Mouse (Mus musculus) lung, postnatal 36 days (tissue): ENCODE measurements around the gene Sec62.
"Not testable (repeated sequence)": the region's sequence is repeated elsewhere in the genome, so short reads cannot be mapped to it uniquely, and the experiment has no call there.

Source experiments
- DNase-seq: peaks from one replicate; pipeline ENCODE4 v3.0.0; 2022; ENCODE audit warnings: mixed read lengths

Gene Sec62

DNA sequence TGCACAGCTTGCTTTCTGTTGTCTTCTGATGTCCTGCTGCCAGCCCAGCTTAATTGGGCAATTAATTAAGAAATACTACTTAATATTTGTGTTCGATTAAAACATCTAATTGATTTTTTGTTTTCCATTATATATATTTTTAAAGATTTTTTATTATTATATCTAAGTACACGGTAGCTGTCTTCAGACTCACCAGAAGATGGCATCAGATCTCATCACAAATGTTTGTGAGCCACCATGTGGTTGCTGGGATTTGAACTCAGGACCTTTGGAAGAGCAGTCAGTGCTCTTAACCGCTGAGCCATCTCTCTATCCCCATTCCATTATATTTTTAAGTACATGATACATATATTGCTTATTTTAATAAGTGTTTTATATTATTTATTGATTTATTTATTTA lies 40.6 kb downstream of the Sec62 start:
- no peak for DNase-seq

DNA sequence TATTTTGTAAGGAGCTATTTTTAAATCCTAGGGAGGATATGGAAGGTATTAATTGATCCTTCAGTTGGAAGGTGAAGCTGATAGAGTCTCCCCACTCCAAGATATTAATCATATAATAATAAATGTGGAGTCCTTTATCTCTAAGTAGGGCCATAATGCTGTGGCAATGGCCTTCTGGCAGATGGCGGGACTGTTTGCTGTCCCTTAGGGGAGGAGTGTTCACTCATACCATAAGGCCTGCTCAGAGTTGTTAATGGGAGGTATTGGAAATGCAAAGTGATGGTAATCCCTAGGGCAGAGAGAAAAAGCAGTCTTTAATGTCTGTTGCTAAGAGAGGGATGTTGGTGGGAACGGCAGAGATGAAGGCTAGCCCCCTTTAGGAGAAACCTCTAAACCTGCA lies 53.1 kb downstream of the Sec62 start:
- DNase-seq = no peak

DNA sequence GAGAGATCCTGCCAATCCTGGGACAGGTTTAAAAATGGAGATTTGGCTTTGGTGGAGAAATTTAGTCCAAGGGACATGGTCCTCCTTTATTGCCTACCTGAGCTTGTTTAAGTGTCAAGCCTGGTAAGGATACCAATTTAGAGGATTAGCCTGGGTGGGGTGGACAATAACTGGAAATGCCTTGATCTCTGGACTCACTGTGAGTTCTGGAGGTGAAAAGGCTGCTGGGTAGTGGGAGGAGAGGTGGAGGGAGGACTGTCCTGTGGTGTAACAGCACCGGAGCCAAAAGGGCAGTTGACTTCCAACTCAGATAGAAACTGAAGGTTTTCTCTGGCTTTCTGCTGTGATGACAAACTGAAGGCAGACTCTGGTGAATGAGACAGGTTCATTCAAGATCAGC lies 54.7 kb downstream of the Sec62 start:
- DNase-seq = no peak

DNA sequence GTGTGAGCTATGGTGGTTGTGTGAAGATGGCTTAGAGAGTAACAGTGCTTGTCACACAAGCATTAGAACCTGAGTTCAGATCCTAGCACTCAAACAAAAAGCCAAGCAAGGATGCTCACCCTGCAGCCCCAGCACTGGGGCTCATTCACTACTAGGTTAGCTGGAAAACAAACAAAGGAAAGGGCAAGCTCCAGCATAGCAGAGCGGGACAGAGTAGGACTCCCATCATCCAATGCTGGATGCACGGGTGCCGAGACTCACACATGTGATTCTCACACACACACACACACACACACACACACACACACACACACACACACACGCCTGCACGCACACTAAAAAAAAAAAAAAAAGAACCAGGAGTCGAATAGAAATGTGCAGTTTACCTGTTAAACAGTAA lies 58.7 kb downstream of the Sec62 start:
- DNase-seq = no peak

DNA sequence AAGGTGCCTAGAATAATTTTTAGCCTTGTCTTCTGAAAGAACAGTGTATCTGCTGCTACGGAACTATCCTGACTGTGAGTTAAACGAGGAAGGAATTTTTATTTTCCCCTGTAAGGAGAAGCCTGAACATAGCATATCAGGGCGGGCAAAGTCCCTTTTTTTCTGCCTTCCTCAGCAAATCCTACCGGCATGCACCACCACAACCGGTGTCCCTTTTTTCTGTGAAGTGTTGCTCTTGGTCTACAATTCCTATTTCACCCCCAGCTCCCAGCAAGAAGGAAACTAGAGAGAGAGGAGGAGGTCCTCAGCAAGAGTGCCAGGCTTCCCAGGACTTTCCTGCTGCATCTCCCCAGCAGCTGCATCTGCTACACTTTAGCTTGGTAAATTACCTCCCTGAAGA lies 60.9 kb downstream of the Sec62 start:
- DNase-seq = no peak

DNA sequence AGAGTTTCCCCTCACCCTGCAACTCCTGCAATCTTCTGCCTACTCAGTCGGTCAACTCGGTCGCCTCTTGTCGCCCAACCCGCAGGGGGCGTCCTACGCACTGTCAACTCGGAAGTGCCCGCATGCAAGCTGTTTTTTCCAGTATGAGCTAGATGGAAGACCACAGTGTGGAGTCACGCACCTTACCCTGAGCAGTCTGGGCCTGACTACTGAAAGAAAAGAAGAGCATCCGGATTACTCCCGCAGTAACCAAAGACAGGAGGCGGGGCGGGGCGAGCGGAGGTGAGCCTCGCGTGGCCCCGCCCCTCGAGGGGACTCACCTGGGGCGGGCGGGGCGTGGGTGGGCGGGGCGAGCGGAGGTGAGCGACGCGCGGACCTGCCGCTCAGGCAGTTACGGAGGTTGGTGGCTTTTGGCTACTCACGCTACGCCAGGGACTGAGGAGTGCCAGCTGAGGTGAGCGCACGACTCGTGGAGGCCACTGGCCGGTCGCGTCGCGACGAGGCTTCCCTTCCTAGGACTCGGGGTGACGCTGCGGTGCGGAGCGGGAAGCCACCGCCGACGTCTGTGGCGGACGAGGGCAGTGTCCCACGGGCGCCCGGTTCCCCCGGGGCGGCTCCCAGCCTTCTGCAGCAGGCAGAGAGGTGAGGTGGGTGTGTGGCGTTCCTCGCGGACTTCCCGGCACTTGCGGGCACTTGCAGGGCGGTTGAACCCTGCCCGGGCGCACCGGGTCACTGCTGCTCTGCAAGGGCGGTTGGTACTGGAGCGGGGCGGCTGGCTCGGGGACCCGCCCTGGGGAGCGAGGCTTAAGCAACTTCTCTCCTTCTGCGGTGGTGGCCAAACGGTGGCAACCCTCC lies 63.2 kb downstream of the Sec62 start, which contains the start of gene Gpr160:
Gpr160 (plus strand) TSS at position 347 of the 855 bp plus-strand sequence.
- peak; percentile 85 for DNase-seq

DNA sequence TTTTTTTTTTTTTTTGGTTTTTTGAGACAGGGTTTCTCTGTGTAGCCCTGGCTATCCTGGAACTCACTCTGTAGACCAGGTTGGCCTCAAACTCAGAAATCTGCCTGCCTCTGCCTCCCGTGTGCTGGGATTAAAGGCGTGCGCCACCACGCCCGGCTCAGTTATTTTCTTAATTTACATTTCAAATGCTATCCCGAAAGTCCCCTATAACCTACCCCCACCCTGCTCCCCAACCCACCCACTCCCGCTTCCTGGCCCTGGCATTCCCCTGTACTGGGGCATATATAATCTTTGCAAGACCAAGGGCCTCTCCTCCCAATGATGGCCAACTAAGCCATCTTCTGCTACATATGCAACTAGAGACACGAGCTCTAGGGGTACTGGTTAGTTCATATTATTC lies 66.9 kb downstream of the Sec62 start:
- not testable (repeated sequence) for DNase-seq

DNA sequence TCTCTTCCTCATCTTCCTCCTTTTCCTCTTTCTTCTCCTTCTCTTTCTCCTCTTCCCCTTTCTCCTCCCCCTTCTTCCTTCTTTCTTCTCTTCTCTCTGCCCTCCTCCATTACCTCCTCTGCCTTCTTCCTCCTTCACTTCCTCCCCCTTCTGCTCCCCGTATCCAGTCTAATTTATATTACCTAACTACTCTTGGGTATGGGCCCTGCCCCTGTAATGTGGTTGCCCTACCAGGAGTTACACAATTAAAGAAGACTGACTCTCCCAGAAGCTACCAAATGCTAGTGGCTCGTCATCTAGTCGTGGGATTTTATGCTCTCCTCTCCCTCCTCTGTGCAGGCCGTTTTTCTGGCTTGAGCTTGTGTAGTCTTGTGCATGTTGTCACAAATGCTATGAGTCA lies 68.0 kb downstream of the Sec62 start:
- peak; percentile 18 for DNase-seq

DNA sequence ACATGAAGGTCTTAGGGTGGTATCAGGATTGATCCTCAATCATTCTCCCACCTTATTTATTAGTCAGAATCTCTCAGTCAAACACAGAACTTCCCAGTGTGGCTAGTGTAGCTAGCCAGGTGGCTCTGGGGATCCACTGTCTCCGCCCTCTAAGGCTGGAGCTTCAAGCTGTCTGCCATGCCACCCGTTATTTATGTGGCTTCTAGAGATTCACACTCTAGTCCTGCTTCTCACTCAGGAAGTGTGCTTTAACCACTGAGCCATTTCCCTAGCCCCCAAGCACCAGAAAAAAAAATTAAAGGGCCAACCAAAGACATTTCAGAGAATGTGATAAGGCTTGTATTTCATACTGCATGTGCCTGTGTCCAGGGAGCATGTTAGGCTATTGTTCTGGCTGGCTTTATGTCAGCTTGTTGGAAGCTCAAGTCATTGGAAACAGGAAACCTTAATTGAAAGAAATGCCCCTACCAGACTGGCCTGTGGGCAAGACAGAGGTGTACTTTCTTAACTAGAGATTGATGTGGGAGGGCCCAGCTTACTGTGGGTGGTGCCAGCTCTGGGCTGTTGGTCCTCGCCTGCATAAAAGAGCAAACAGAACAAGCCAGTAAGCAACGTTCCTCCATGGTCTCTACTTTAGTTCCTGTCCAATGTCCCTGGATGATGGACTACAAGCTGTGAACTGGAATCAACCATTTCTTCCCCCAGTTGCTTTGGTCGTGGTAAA lies 71.2 kb downstream of the Sec62 start:
- no peak for DNase-seq

DNA sequence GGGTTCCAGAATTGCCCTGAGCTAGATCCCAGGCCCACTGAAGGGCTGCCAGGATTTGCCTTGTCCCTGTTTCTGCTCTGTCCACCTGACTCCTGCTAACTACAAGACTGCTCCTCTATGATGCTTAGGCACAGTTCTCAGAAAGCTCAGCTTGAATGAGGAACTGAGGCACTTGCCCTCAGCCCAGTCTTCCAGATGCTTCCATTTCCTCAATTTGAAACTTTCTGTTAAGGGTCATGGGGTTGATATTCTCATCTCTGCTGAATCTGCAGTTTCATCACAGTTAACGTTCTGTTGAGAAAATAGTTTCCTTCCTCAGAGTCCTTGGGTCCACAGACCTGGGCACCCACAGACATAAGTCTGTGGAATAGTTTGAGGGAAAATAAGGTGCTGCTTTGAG lies 72.0 kb downstream of the Sec62 start:
- peak; percentile 39 for DNase-seq

DNA sequence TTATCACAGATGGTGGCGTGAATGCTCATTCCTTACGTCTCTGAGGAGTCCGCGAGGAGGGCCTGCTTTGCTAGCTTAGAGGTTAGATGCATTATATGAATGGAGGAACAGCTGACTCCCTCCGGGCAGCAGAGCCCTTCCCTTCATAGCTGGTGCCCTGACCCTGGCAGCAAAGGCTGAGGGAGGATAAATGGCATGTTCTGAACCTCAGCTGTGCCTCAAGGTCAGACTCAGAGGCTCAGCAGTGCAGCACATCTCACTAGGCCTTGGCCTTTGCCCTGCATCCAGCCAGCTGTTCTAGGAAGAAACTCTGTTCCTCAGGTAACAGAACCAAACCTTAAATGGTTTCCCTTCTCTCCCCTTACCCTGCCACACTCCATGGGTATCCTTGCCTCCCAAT lies 75.5 kb downstream of the Sec62 start:
- DNase-seq = no peak

DNA sequence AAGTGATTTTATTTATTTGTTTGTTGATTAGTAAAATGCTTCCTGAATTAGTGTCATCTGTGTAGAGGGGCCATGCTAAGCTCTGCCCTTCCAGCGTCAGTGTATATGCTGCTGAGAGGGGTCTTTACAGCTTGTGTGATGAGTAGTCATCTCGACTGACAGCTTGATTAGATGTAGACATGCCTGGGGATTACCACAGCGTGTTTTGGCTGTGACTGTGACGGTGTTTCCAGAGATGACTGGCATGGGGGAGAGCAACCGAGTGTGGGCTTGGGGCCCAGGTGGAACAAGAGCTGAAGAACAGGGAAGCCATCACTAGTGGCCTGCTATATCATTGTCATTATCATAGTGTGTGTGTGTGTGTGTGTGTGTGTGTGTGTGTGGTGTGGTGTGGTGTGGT lies 76.0 kb downstream of the Sec62 start:
- no peak for DNase-seq

DNA sequence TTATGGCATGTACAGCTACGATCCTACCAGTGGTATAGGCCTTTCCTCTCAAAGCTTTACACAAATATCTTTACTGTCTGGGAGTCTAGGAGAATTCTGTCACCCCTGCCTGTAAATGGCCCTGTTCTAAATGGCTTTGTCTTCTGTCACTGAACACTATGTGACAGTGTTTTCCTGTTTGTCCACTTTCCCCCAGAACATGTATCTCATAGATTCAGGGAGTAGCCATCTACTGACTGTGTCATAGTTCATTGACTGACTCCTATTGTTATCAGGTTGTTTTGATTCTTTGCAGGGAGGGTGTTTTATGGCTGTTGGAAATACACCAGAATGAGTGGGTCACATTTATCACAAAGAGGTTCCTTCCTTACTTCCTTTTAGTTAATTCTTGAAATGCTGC lies 77.3 kb downstream of the Sec62 start:
- DNase-seq = no peak
